Mouse (Mus musculus): ENCODE results near the gene Dnah2.
A peak's percentile ranks its signal among the peaks of the same experiment; 100 is the strongest.
"Not testable (repeated sequence)": the region's sequence is repeated elsewhere in the genome, so short reads cannot be mapped to it uniquely, and the experiment has no call there.

Gene Dnah2

DNA sequence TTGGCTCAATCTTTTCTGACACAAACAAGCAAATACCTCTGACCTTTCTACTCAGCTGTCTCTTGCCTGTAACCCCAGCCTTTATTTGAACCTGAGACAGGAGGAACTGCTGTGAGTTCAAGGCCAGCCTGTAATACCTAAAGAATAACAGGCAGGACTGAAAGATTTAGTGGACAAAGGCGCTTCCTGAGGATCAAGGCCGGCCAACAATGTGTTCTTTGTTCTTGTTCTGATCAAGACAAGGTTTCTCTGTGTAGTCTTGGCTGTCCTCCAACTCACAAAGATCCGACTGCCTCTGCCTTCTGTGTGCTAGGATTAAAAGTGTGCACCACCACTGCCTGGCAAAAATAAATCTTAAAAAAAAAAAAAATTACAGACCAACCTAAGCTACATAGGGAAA is 15.5 kb upstream of the Dnah2 start:
- DNase-seq (ENCODE audit: low spot score in 2 of 2): no peak

DNA sequence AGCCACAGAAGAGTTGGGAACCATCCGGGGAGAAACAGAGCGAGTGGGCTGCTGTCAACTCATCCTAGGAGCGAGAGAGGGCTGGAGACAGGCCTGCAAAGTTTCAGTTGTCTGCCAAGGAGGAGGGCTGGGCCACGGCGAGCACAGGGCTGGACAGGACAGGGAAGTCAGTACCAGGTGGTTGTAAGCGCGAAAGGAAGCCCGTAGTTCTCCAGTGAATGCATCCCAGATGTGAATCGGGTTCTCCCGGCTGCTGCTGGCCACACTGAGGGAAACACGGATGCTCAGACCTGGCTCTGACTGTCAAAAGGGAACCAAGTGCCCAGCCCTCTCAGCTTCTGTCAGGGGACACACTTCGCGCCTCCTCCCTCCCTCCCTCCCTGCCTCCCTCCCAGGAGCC is 14.5 kb upstream of the Dnah2 start:
- DNase-seq (ENCODE audit: low spot score in 2 of 2): no peak

DNA sequence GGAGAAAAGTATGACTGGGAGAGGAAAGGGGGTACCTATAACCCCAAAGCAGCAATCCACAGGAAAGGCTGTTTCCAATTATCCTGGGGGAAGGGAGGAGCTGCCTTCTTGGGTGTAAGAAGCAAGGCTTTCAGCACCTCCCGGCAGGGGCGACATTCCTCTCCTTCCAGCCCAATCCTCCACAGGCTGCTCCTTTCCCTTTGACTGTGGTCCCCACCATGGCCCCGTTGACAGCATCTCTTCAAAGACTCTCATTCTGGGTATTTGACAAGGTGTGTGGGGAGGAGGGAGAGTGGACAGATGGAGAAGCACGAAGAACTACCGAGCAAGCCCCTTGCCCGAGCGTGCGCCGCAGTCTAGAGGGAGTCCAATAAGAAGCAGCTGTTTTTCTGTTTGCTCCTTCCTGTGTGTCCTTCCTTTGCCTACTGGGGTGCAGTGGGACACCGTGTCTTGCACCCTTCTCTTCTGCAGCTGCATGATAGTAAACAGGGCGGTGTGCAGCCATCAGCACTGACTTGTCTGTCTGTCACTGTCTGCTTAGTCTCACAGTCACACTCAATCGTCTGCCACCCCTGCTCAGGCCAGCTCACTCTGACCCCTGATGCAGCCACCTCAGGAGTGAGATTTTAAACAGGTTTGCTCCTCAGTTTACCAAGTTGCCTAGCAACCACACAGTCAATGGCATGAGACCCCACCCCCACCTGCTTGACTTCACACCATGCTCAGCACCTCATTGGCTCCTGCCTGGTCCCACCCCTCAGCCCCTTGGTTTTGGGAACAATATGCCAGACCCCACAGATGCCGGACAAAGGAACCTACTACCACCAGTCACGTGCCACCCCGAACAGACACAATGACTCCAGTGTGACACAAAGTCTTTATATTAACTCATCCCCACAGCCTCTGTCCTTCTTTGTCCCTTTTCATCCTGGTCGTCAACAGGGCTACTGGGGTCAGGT is 12.3 kb upstream of the Dnah2 start:
- no peak for DNase-seq (ENCODE audit: low spot score in 2 of 2)

DNA sequence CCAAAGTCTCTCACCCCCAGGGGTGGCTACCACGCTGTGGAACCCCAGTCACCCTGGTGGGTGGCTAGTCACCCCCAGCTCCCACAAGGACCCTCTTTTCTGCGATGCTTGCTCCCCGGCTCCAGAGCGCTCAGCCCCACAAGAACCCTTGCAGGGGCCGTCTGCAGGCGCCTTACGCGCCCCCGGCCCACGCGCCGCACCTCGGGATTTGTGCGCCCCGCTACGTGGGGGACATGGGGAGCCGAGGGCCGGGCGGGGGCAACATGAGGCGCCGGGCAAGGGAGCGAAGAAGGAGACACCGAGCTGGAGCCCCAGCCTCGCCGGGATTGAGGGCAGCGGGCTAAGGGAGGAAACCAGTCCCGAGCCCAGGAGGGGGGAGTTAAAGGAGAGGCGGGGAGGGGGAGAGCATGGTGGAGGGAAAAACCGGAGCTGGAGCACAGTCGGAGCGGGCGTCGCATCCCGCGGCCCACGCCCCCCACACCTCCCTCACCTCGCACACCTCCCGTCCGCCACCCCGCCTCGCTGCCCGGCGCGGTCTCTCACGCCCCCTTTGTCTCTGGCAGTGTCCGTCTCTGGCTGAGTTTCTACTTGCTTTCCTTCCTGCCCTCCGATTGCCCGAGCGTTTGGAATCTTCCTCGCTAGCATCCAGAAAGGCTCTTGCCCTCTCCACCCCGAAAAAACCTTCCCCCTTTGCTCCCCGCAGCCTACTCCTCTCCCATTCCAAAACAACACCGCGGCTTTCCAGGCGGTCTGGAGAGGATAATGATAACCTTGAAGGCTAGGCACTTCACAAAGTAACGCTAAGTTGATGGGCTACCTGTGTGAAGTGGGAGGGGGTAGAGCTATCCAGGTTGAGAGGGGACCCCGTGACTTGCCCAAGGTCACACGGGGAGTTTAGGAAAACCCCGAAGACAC is 11.2 kb upstream of the Dnah2 start, which contains the start of gene Efnb3:
Gene Efnb3 (minus strand): TSS at position 355 of the 915 bp plus-strand sequence.
- DNase-seq (ENCODE audit: low spot score in 2 of 2): no peak

DNA sequence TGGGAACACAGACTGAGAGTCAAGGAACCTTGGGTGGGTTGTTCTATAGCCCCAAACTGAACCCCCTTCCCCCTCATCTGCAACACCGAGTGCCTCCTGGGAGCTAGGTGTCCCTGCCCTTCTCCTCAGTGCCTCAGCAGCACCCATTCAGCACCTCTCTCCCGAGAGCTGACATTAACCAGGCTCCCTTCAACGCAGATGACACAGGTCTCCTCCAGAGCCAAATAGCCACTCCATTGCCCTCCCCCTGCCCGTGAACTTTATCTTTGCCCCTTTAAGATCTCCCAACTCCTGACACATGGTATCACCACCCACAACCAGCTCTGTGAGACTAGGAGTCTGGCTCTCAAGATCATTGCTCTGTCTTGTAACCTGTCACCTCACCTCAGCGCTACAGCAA is 10.3 kb upstream of the Dnah2 start:
- DNase-seq (ENCODE audit: low spot score in 2 of 2): no peak

DNA sequence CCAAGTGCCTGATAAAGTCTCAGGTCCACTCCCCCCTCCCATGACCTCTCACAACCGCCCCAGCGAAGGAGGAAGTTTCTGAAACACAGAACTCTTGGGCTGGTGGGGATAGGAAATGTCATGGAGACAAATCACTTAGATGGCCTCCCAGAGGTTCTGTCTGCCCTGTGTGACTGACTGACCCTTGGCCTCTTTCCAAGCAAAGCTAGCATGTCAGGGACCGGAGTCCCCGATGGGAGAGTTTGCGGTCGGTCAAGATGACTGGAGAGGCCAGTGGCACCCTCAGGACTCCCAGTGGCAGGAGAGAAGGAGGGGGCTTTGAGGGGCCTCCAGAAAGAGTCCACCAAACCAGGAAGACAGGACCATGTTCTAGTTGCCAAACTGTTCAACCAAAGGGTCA is 9.8 kb upstream of the Dnah2 start:
- no peak for DNase-seq (ENCODE audit: low spot score in 2 of 2)

DNA sequence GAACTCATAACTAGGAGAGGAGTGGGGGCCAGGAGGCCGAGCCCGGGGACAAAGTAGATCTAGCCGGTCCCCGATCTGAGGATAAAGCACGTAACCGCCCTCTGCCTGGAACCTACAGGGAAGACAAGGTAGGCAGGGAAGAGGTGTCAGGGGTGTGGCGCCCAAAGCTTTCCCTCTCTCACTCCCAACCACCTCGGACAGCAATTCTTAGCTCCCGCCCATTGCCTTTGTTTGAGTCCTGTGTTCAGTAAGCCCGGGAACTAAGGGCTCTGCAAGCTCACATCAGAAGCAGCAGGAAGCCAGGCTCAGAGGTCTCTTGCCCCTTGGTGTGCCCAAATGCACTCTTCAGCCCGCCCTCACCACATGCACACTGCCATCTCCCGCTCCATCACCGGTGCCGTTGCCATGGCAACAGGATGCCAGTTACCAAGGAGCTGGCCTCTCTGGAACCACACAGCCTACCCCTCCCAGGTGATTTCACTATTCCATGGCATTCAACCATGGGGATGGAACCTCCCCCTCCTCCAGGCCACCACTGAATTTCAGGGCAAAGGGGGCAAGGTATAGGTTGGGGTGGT is 8.6 kb upstream of the Dnah2 start:
- DNase-seq (ENCODE audit: low spot score in 2 of 2): no peak

DNA sequence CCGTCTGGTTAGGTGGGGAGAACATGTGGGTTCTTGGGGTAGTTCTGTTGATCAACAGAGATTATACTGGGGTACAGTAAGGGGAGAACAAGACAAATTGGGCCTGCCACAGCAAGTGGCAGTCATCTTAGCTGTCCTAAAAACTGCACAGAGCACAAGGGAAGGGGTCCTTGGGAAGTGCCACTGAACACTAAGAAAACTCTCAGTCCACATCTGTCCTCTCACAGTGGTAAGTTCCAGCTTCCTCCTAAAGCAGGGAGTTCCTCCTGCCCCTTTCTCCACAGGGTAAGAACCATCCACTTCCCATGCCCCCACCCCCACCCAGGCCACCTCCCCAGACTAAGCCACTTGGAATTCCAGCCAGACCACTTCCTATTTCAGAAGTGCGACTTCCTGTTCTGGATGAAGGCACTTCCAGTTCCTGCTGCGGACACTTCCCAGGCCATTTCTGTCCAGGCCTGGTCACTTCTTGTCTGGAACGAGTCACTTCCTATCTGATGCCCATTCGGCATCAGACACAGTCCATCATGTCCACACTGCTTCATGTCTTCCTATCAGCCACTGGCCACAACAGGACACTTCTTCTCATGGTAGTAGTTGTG is 5.7 kb upstream of the Dnah2 start:
- no peak for DNase-seq (ENCODE audit: low spot score in 2 of 2)

DNA sequence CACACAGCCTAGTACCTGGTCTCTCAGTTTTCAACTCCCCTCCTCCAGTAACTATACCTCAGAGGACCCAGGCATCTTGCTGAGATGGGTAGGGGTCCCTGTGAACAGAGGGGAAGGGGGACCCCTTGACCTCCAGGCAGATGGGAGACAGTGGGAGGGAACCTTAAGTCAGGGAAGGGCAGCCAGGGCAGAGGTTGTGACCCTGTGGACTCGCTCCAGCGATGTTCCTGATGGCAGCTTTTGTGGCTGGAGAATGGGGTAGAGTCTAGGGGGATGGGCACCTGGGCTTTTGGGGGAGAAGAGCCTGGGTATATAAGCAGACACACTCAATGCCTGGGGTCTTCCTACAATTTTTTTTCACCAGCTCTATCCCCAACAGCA is 4.4 kb upstream of the Dnah2 start:
- no peak for DNase-seq (ENCODE audit: low spot score in 2 of 2)

DNA sequence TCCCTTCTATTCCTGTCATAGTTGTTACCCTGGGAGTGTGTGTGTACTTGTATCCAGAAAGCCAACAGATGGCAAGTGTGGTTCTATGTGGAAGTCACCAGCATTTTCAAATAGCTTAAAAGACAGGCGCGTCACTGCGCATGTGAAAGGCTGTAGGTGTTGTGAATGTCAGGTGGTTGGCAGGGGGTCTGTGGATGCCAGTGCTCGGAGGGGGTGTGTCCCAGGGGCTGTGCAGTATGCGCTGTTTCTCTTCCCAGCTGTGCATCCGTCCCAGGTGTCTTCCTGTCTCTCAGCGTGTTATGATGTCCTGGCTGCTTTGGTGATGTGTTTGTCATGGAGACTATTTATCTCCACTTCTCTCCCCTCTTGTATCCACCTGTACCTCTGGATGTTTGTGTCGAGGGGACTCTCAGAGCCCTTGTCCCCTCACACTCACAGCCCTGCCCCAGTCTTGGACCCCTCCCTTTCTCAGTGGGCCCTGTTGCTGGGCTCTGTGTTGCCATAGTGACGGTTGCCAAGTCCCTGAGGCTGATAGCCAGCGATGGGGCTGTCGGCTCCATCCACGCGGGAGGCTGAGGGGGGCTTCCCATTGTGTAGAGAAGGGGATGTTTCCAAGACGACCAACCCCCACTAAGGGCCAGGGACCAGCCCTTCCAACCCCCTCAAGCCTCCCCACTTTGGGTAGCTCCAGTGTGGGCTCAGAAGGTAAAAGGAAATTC is 3.9 kb upstream of the Dnah2 start:
- DNase-seq (ENCODE audit: low spot score in 2 of 2): no peak

DNA sequence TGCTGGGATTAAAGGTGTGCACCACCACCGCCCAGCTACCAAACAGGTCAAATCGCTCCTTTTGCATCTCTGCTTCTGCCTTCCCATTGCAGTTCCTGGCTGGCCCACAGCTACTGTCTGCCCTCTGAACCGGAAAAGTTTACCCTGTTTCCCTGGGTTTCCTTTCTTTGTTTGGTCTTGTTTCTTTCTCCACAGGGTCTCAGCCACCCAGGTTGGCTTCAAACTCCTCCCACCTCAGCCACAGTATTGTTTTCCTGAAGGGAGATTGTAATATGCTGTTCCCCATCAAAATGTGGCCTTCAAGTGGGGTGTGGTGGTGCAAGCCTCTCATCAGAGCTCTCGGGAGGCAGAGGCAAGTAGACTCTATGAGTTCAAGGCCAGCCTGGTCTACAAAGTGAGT is 2.4 kb upstream of the Dnah2 start:
- DNase-seq (ENCODE audit: low spot score in 2 of 2): no peak

DNA sequence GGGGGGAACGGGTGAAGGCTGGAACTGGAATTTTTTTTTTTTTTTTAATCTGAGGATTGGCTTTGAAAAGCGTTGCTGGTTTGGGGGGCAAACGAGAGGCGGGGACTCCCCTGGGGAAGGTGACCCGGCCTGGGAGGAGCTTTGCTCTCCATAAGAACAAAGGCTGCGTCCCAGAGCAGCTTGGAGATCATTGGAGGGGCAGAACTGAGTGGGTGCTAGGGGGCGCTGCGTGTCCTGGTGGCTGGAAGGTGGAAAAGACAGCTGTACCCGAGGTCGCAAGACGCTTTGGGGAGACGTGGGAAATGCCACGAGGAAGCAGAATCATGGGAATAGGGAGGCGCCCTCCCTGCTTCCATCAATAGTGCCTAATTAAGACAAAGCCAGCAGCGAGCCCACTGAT is 1.8 kb downstream of the Dnah2 start:
- DNase-seq (ENCODE audit: low spot score in 2 of 2): no peak

DNA sequence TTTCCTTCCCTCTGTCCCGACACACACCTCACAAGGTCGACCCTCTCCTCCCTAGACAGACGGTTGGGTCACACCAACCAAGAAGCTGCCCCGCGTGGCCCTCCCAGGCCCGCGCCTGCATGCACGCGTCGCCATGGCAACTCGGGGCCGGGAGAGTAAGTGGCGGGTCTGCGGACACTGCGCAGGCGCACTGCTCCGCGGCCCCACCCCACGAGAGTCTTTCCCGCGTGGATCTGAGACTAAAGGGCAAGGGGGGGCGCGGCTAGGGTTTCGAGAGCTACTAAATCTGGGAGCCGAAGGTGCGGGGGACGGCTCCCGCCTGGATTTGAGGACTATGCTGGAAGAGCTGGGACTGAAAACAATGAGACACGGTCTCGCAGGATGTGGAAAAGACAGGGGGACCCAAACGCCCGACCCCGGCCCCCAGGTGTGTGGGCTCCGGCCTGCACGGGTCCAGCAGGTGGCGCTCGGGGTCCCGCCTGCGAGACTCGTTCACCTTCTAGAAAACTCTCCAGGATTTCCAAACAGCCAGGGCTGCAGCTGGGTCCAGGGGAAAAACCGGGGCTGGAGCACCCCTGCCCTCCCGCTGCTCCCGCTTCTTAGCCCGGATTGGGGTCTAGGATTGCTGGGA is 2.4 kb downstream of the Dnah2 start:
- DNase-seq (ENCODE audit: low spot score in 2 of 2): peak; percentile 76 to 83

DNA sequence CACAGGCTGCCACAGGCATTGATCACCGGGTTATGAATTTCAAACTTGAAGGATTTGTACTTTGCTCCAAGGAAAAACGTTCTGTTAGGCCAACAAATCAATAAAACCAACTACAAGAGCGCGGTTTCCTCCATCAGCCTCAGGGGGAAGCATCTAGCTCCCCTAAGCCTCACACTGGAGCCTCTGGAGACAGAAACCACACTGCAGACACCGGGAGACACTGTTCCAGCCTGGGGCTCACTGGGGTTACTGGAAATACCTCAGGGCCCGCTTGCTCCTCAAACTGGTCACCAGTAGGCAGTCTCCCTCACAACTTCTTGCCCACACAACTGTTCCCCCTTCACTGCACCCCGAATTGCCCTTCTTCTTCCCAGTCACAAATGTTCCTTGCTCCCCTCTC is 3.0 kb downstream of the Dnah2 start:
- no peak for DNase-seq (ENCODE audit: low spot score in 2 of 2)

DNA sequence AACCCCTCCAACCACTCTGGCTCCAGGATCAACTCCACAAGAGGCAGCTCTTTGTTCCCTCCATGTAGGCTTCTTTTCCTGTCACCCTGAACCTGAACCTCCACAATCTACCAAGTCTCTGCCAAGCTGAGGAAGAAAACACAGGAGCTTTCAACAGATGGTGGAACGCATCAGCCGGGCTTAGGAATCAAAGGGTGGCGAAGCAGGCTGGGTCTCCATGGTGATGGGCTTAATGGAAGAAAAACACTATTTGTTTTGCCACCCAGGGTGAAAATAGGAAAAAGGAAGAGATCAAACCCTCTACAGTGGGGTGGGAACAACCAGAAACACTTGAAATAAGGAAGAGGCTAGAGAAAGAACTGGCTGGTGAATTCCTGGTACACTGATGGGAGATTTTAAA is 5.3 kb downstream of the Dnah2 start:
- no peak for DNase-seq (ENCODE audit: low spot score in 2 of 2)

DNA sequence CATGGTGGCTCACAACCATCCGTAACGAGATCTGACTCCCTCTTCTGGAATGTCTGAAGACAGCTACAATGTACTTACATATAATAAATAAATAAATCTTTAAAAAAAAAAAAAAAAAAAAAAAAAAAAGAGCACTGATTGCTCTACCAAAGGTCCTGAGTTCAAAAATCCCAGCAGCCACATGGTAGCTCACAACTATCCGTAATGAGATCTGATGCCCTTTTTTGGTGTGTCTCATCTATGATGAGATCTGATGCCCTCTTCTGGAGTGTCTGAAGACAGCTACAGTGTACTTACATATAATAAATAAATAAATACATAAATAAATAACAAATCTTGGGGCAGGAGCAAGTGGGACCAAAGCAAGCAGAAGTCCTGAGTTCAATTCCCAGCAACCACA is 7.2 kb downstream of the Dnah2 start:
- DNase-seq (ENCODE audit: low spot score in 2 of 2): not testable (repeated sequence)

DNA sequence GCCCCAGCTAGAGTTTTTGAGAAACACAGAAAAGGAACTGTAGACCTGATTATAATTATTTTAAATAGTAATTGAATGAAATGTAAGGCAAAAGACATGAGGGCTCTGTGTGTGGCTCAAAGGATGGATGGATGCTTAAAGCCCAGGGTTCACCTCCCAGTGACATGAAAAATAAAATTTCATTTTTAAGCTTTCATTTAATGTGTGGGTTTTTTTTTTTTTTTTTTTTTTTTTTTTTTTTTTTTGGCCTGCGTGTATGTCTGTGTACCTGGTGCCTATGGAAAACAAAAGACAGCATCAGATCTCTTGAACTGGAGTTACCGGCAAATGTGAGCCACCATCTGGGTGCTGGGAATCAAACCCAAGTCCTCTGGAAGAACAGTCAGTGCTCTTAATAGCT is 8.2 kb downstream of the Dnah2 start:
- no peak for DNase-seq (ENCODE audit: low spot score in 2 of 2)

DNA sequence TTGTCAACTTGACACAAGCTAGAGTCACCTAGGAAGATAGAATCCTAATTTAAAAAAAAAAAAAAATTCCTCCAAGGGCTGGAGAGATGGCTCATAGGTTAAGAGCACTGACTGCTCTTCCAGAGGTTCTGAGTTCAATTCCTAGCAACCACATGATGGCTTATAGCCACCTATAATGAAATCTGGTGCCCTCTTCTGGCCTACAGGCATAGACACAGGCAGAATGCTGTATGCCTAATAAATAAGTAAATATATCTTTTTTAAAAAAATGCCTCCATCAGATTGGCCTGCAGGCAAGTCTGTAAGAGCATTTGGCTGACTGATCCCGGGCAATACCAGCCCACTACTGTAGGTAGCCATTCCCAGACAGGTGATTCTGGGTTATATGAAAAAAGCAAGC is 13.9 kb downstream of the Dnah2 start:
- DNase-seq (ENCODE audit: low spot score in 2 of 2): no peak

DNA sequence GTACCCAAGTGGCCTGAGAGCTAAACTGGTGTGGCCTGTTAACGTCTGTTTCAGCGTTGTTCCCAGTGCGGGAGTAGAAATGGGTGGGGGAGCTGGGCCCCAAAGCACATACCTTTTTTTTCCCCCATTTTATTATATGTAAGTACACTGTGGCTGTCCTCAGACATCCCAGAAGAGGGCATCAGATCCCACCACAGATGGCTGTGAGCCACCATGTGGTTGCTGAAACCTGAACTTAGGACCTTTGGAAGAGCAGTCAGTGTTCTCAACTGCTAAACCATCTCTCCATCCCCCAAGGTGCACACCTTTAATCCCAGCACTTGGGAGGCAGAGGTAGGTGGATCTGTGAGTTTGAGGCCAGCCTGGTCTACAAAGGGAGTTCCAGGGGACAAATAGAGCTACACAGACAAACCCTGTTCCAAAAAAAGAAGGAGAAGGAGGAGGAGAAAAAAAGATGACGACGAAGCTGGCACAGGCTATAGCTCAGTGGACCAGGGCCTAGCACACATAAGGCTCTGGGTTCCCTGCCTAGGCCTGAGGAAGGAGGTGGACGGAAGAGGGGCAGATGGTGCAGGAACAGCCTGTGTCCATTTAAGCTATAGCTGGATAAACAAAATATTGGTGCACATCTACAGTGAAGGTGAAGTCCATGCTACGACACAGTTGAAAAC is 16.3 kb downstream of the Dnah2 start:
- DNase-seq (ENCODE audit: low spot score in 2 of 2): no peak

DNA sequence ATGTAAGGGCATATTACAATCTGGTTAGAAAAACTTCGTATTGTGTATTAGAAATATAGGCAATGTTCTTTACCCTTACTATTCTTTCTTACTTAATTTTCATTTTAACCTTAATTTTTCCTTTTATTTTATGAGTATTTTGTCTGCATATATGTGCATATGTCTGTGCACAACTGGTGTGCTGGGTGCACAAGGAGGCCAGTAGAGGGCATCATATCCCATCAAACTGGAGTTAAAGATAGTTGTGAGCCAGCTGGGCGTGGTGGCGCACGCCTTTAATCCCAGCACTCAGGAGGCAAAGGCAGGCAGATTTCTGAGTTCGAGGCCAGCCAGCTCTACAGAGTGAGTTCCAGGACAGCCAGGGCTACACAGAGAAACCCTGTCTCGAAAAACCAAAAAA is 18.2 kb downstream of the Dnah2 start:
- DNase-seq (ENCODE audit: low spot score in 2 of 2): not testable (repeated sequence)

Measured in urinary bladder, postnatal 4 days (tissue).